9 mouse cellular contexts compared by ENCODE assay signal in the genomic region with DNA sequence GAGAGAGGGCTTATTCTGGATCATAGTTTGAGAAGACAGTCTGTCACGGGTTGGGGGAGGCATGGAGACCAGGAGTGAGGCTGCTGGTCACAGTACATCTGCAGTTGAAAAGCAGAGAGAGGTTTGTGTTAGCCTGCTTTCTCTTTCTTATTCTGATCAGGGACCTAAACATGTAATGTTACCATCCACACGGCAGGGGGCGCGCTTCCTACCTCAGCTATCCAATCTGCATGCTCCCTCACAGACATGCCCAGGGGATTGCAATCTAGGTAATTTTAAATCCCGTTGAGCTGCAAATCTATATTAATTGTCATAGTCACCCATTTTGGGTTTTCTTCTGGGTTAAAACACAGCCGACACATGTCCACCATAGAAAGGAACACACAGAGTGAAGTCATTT.
A peak's percentile ranks its signal among the peaks of the same experiment; 100 is the strongest.
DNase-seq lines count a peak whose midpoint lies in the region; ATAC-seq and TF ChIP-seq lines count a peak whose summit lies in the region.
"Had no signal": no experiment of that assay in that cellular context is flagged by ENCODE, and none has a peak within 500 bp of the region (broad histone marks: within the 10 kb centered on the region; RNA-seq: fewer than 3 reads in every experiment).

No protein-coding gene starts in this region.

- peak; percentile 23 for DNase-seq in hindbrain, postnatal 0 days (ENCODE audit: low spot score)
- peak; percentile 21 for DNase-seq in thymus, postnatal 0 days (ENCODE audit: low spot score)
- no peak for DNase-seq in thymus, adult 18-20 months
- peak; percentile 47 to 77 for DNase-seq in adrenal gland, postnatal 36 days
- DNase-seq in kidney, postnatal 14 days, result peak; percentile 44
- peak; percentile 58 for DNase-seq in right cerebral cortex, postnatal 4 days

- no peaks in the 10 kb centered on the region for H3K36me3 ChIP-seq in hindbrain, postnatal 0 days (ENCODE audit: insufficient read depth, low read length)
- H3K36me3 ChIP-seq in hindbrain, embryonic 13.5 days, result no peaks in the 10 kb centered on the region
- H3K36me3 ChIP-seq: embryonic facial prominence, embryonic 15.5 days; limb, embryonic 13.5 days had no signal

- H3K27me3 ChIP-seq in hindbrain, postnatal 0 days (ENCODE audit: insufficient read depth, low read length), result no peaks in the 10 kb centered on the region
- 0 out of 2 replicates have a peak, but pooled peaks cover 5% of the 10 kb centered on the region for H3K27me3 ChIP-seq in hindbrain, embryonic 13.5 days
- H3K27me3 ChIP-seq: embryonic facial prominence, embryonic 15.5 days had no signal

- H3K4me1 ChIP-seq in hindbrain, postnatal 0 days (ENCODE audit: insufficient read depth, low read length), result no peaks in the 10 kb centered on the region
- no peaks in the 10 kb centered on the region for H3K4me1 ChIP-seq in hindbrain, embryonic 13.5 days (replicated peaks)

- no peak for ATAC-seq in hindbrain, postnatal 0 days
- no peak for ATAC-seq in hindbrain, embryonic 13.5 days (ENCODE audit: low FRiP score)

- no peak overlapping the region for H3K27ac ChIP-seq in hindbrain, postnatal 0 days
- no peak overlapping the region for H3K27ac ChIP-seq in hindbrain, embryonic 13.5 days
- H3K27ac ChIP-seq: embryonic facial prominence, embryonic 15.5 days; limb, embryonic 13.5 days had no signal

- no peaks in the 10 kb centered on the region for H3K9me3 ChIP-seq in hindbrain, postnatal 0 days (ENCODE audit: low read length)
- no peaks in the 10 kb centered on the region for H3K9me3 ChIP-seq in hindbrain, embryonic 13.5 days
- H3K9me3 ChIP-seq: embryonic facial prominence, embryonic 15.5 days; limb, embryonic 13.5 days had no signal

- no peak overlapping the region for H3K4me2 ChIP-seq in hindbrain, postnatal 0 days (ENCODE audit: low read depth, low read length)
- no peak overlapping the region for H3K4me2 ChIP-seq in hindbrain, embryonic 13.5 days
- H3K4me2 ChIP-seq: embryonic facial prominence, embryonic 15.5 days; limb, embryonic 13.5 days had no signal

- 38% methylated on average over 6 of the region's 6 CpGs for WGBS in hindbrain, postnatal 0 days
- 38% methylated on average over 6 of the region's 6 CpGs for WGBS in hindbrain, embryonic 13.5 days

- H3K4me3 ChIP-seq in hindbrain, postnatal 0 days (ENCODE audit: low read length), result no peak overlapping the region
- no peak overlapping the region for H3K4me3 ChIP-seq in hindbrain, embryonic 13.5 days
- H3K4me3 ChIP-seq: embryonic facial prominence, embryonic 15.5 days; limb, embryonic 13.5 days had no signal

- TF ChIP-seq CTCF in hindbrain, postnatal 0 days (IDR thresholded peaks at IDR 0.05; ENCODE audit: low read depth), result peak; percentile 68

- no peak overlapping the region for H3K9ac ChIP-seq in hindbrain, postnatal 0 days (replicated peaks; ENCODE audit: low read length)
- H3K9ac ChIP-seq in hindbrain, embryonic 13.5 days, result no peak overlapping the region
- H3K9ac ChIP-seq: embryonic facial prominence, embryonic 15.5 days; limb, embryonic 13.5 days had no signal

Comparison
In these comparisons a context has a peak if more than half of its experiments do, and no peak if none do; other contexts are left out.
1. DNase-seq: peak in hindbrain, postnatal 0 days (single experiment), thymus, postnatal 0 days (single experiment), adrenal gland, postnatal 36 days (2 of 2), kidney, postnatal 14 days (single experiment) and right cerebral cortex, postnatal 4 days (single experiment); none in thymus, adult 18-20 months (0 of 2).